Mouse (Mus musculus) ES-E14 (cell line): ENCODE results near the gene Cxcl16. TPM values are rescaled to one million over a fixed set of nuclear protein-coding genes. Genes with fewer than 3 reads are reported as not detected.
A peak's percentile ranks its signal among the peaks of the same experiment; 100 is the strongest.

Experiments
- DNase-seq: peaks from one replicate; pipeline ENCODE4 v3.0.0-alpha.2; 2013; ENCODE audit warnings: low read depth, low spot score
- H3K27ac ChIP-seq: 2 replicates; pipeline ENCODE4 v1.5.1; 2012; ENCODE audit warnings: low read depth, mild to moderate bottlenecking, low read length, moderate library complexity, mixed read lengths; ENCODE audit not compliant: poor library complexity, insufficient read depth, severe bottlenecking
- H3K36me3 ChIP-seq: 2 replicates; pipeline ENCODE4 v1.6.1; 2012; ENCODE audit warnings: mild to moderate bottlenecking, low read length, moderate library complexity, mixed read lengths; ENCODE audit not compliant: control insufficient read depth, poor library complexity, insufficient read depth, severe bottlenecking
- H3K4me1 ChIP-seq, 2 experiments: fragments of 150-350 bp in 1 of 2; sonication (generic) in 1 of 2; 2 replicates each; pipeline ENCODE4 v1.6.1; 2012; ENCODE audit warnings: low read length in 2 of 2, mild to moderate bottlenecking in 1 of 2, mixed read lengths in 1 of 2; ENCODE audit not compliant: control insufficient read depth in 2 of 2, insufficient read depth in 2 of 2, poor library complexity in 1 of 2
- H3K4me3 ChIP-seq, 2 experiments: fragments of 150-350 bp in 1 of 2; sonication (generic) in 1 of 2; 2 replicates each; pipeline ENCODE4 v1.5.1; 2012; ENCODE audit warnings: low read length in 2 of 2, low read depth in 1 of 2, mild to moderate bottlenecking in 1 of 2, mixed read lengths in 1 of 2; ENCODE audit not compliant: insufficient read depth in 1 of 2, poor library complexity in 1 of 2, severe bottlenecking in 1 of 2
- H3K9ac ChIP-seq: 2 replicates; pipeline ENCODE4 v1.6.1; 2012; ENCODE audit warnings: low read depth, mild to moderate bottlenecking, low read length, mixed read lengths; ENCODE audit not compliant: poor library complexity, insufficient read depth, severe bottlenecking
- H3K9me3 ChIP-seq: fragments of 150-350 bp; sonication (generic); 2 replicates; pipeline ENCODE4 v1.6.1; 2012; ENCODE audit warnings: low read depth, mild to moderate bottlenecking, low read length; ENCODE audit not compliant: control insufficient read depth, insufficient read depth
- CHD2 ChIP-seq: IDR thresholded peaks from 2 replicates; pipeline ENCODE4 v1.6.1; 2014; ENCODE audit warnings: mild to moderate bottlenecking, low read depth, low read length, inconsistent platforms
- HCFC1 ChIP-seq: IDR thresholded peaks from 2 replicates; pipeline ENCODE4 v1.6.1; 2012; ENCODE audit warnings: low read length, inconsistent platforms, borderline replicate concordance; ENCODE audit not compliant: insufficient read depth
- MAFK ChIP-seq: IDR thresholded peaks from 2 replicates; pipeline ENCODE4 v1.6.1; 2014; ENCODE audit warnings: mild to moderate bottlenecking, low read depth, low read length, inconsistent platforms; ENCODE audit not compliant: insufficient read depth
- ZC3H11A ChIP-seq: IDR thresholded peaks from 2 replicates; pipeline ENCODE4 v1.6.1; 2012; ENCODE audit warnings: low read depth, mild to moderate bottlenecking, inconsistent platforms, low read length, borderline replicate concordance
- ZNF384 ChIP-seq: IDR thresholded peaks from 2 replicates; pipeline ENCODE4 v1.6.1; 2012; ENCODE audit warnings: low read depth, low read length, inconsistent platforms
- in situ Hi-C, 2 experiments: fragments of 600-800 bp; cut with MboI; formaldehyde crosslinking; loops; one replicate each; pipeline ENCODE4 v1.15.1; 2025; ENCODE audit warnings: low sequenced_read_pairs in 2 of 2, inconsistent platforms in 1 of 2; ENCODE audit not compliant: unreplicated experiment in 2 of 2
- total RNA-seq: library from RNA; depleted of rRNA; stranded (reverse); fragments of 300-350 nt; gene quantifications from 2 replicates; pipeline ENCODE4 v1.2.3, GENCODE M21; 2012

The Cxcl16 gene
- total RNA-seq, 1 experiment, result 2.9 TPM

GRCm38 (mm10) chr11:70465211-70465610 is 5.4 kb upstream of the Cxcl16 start:
- Histone ChIP-seq H3K9ac (peak overlapping the region; percentile 61; the same call in 1 of the 2 replicates), H3K36me3 (no peaks in the 10 kb centered on the region), H3K4me1 (peaks cover 0 to 3% of the 10 kb centered on the region in 2 experiments; a peak in 1 of 4 replicates), H3K27ac (no peak overlapping the region), H3K4me3 (peak overlapping the region; percentile 62 to 63), H3K9me3 (no peaks in the 10 kb centered on the region)
- no peak for DNase-seq
- in situ Hi-C loops, result no loop called here
- no peak for TF ChIP-seq MAFK
- no peak for TF ChIP-seq ZC3H11A
- no peak for TF ChIP-seq HCFC1

GRCm38 (mm10) chr11:70463970-70464369 is 4.2 kb upstream of the Cxcl16 start:
- in situ Hi-C loops, result no loop called here
- H3K27ac ChIP-seq, result no peak overlapping the region
- no peak overlapping the region; a peak in 1 of 4 replicates for H3K4me3 ChIP-seq
- no peak overlapping the region for H3K9ac ChIP-seq
- TF ChIP-seq CHD2 (no peak), ZNF384 (no peak), ZC3H11A (no peak), MAFK (no peak), HCFC1 (no peak)
- no peaks in the 10 kb centered on the region for H3K36me3 ChIP-seq
- 0 out of 4 replicates have a peak, but pooled peaks cover 0 to 4% of the 10 kb centered on the region in 2 experiments for H3K4me1 ChIP-seq
- no peak for DNase-seq
- no peaks in the 10 kb centered on the region for H3K9me3 ChIP-seq

GRCm38 (mm10) chr11:70458688-70459600 is 840 bp downstream of the Cxcl16 start, which contains the start of gene Zmynd15:
Gene Zmynd15 (plus strand): TSS chr11:70459433.
- no peak for DNase-seq
- peak within 1 kb of the TSS; percentile 60 to 63 for H3K4me3 ChIP-seq
- H3K9ac ChIP-seq, result peak within 1 kb of the TSS; percentile 56
- no peaks in the 10 kb centered on the region for H3K9me3 ChIP-seq
- H3K27ac ChIP-seq, result no peak within 1 kb of the TSS
- TF ChIP-seq ZC3H11A (no peak), ZNF384 (no peak), HCFC1 (no peak), CHD2 (no peak), MAFK (no peak)
- 0 out of 4 replicates have a peak, but pooled peaks cover 0 to 2% of the 10 kb centered on the region in 2 experiments for H3K4me1 ChIP-seq
- in situ Hi-C loops, result no loop called here
- H3K36me3 ChIP-seq, result peaks cover 3% of the 10 kb centered on the region; the same call in 1 of the 2 replicates

- Histone ChIP-seq H3K4me3 (no peak overlapping the region), H3K9ac (peak overlapping the region; percentile 26; the same call in 1 of the 2 replicates), H3K36me3 (peaks cover 9% of the 10 kb centered on the region; the same call in 1 of the 2 replicates), H3K27ac (no peak overlapping the region), H3K4me1 (peaks cover 3 to 8% of the 10 kb centered on the region in 2 experiments; a peak in 3 of 4 replicates), H3K9me3 (no peaks in the 10 kb centered on the region)
- TF ChIP-seq HCFC1 (no peak), MAFK (no peak)
- in situ Hi-C loops, result no loop called here
- DNase-seq, result no peak
These were observed 6.3 kb downstream of the Cxcl16 start for GRCm38 (mm10) chr11:70453261-70454044.
